Mouse (Mus musculus) midbrain, postnatal 0 days (tissue): ENCODE data around the gene Cldn2. TPM values are rescaled to one million over a fixed set of nuclear protein-coding genes. Genes with fewer than 3 reads are reported as not detected.

Experiments
- ATAC-seq: fragments of 200-750 bp; cut with Nextera tagmentation; 2 replicates; pipeline ENCODE4 v1.8.0; 2017; ENCODE audit warnings: moderate number of reproducible peaks, mild to moderate bottlenecking, moderate TSS enrichment, moderate library complexity; ENCODE audit not compliant: low FRiP score
- DNase-seq: peaks from one replicate; pipeline ENCODE4 v3.0.0-alpha.2; 2015; ENCODE audit warnings: low spot score
- H3K27ac ChIP-seq: fragments of 300-500 bp; sonication (generic); 2 replicates; pipeline ENCODE4 v1.5.1; 2014; ENCODE audit warnings: low read depth, mild to moderate bottlenecking, low read length, mixed read lengths
- H3K27me3 ChIP-seq: fragments of 300-500 bp; sonication (generic); 2 replicates; pipeline ENCODE4 v1.6.1; 2014; ENCODE audit warnings: low read length, control low read depth, mixed read lengths; ENCODE audit not compliant: insufficient read depth
- H3K36me3 ChIP-seq: fragments of 300-500 bp; sonication (generic); 2 replicates; pipeline ENCODE4 v1.6.1; 2014; ENCODE audit warnings: low read length, control low read depth, mixed read lengths; ENCODE audit not compliant: insufficient read depth
- H3K4me1 ChIP-seq: fragments of 300-500 bp; sonication (generic); 2 replicates; pipeline ENCODE4 v1.6.1; 2014; ENCODE audit warnings: mild to moderate bottlenecking, control low read depth, antibody characterized with exemption, low read length, mixed read lengths; ENCODE audit not compliant: insufficient read depth
- H3K4me2 ChIP-seq: fragments of 300-500 bp; sonication (generic); 2 replicates; pipeline ENCODE4 v1.6.1; 2014; ENCODE audit warnings: low read depth, mild to moderate bottlenecking, low read length, mixed read lengths; ENCODE audit not compliant: poor library complexity, severe bottlenecking
- H3K4me3 ChIP-seq: fragments of 300-500 bp; sonication (generic); 2 replicates; pipeline ENCODE4 v1.5.1; 2014; ENCODE audit warnings: low read depth, mild to moderate bottlenecking, low read length, moderate library complexity
- H3K9ac ChIP-seq: fragments of 300-500 bp; sonication (generic); replicated peaks from 2 replicates; pipeline ENCODE4 v1.6.1; 2014; ENCODE audit warnings: mild to moderate bottlenecking, low read length, moderate library complexity, mixed read lengths; ENCODE audit not compliant: poor library complexity, severe bottlenecking
- H3K9me3 ChIP-seq: fragments of 300-500 bp; sonication (generic); 2 replicates; pipeline ENCODE4 v1.6.1; 2016; ENCODE audit warnings: low read length, control low read depth
- CTCF ChIP-seq: IDR thresholded peaks from 2 replicates; pipeline ENCODE4 v1.5.1; 2016; ENCODE audit warnings: antibody characterized with exemption, mild to moderate bottlenecking
- WGBS: fragments of 180-500 bp; shearing (Covaris S2); extraction: QIAGEN DNeasy Blood & Tissue Kit; methylation state at CpG from one replicate; pipeline ENCODE4 v1.1.7; 2014; 5-methylcytosine and 5-hydroxymethylcytosine counted together
- polyA plus RNA-seq: library from polyadenylated mRNA; unstranded; fragments of >200 nt; fragmentation: Nextera tagmentation; extraction: Ambion mirVana; gene quantifications from 2 replicates; pipeline ENCODE4 v1.2.1, GENCODE M21; 2015
- total RNA-seq: library from RNA; depleted of rRNA; stranded (reverse); fragments of >200 nt; gene quantifications from 2 replicates; pipeline ENCODE4 v1.2.3, GENCODE M21; 2014

The Cldn2 gene
- total and polyA plus RNA-seq, 2 experiments from 2014 or later, result 0.25 to 1.4 TPM

- no peaks in the 10 kb centered on the region for H3K9me3 ChIP-seq
These were observed 2.8 kb upstream of the Cldn2 start for GRCm38 (mm10) chrX:139797875-139798274.

DNA sequence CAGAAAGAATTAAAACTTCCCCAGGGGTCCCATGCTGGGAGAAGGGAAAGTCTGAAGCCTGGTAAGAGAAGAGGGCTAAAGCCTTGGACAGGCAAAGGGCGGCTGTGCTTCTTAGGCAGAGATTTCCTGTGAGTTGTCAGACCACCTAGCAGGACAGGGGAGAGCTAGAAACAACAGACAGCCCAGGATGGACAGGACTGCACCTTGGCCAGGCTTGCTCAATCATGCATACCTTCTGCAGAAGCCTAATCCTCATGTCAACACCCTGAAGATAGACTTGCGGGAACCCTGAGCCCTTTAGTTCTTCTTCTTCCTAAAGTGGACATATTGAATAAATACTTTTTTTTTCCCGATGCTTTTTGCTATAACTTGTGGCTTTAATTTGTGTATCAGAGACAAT, 675 bp upstream of the Cldn2 start:
- Histone ChIP-seq H3K27ac (no peak overlapping the region), H3K4me2 (no peak overlapping the region), H3K4me1 (no peaks in the 10 kb centered on the region), H3K4me3 (no peak overlapping the region), H3K27me3 (no peaks in the 10 kb centered on the region), H3K9me3 (no peaks in the 10 kb centered on the region), H3K9ac (no peak overlapping the region), H3K36me3 (no peaks in the 10 kb centered on the region)
- TF ChIP-seq CTCF, result no peak
- WGBS, result 68% methylated on average over 3 of the region's 3 CpGs
- DNase-seq (no peak), ATAC-seq (no peak)

More at GRCm38 (mm10) chrX:139797875-139798274, 2.8 kb upstream of the Cldn2 start:
- Histone ChIP-seq H3K9ac (no peak overlapping the region), H3K27me3 (no peaks in the 10 kb centered on the region), H3K27ac (no peak overlapping the region), H3K36me3 (no peaks in the 10 kb centered on the region), H3K4me3 (no peak overlapping the region), H3K4me2 (no peak overlapping the region), H3K4me1 (no peaks in the 10 kb centered on the region)
- ATAC-seq, result no peak
- TF ChIP-seq CTCF, result no peak
- DNase-seq, result no peak
- WGBS, result 62% methylated on average over 9 of the region's 9 CpGs

DNA sequence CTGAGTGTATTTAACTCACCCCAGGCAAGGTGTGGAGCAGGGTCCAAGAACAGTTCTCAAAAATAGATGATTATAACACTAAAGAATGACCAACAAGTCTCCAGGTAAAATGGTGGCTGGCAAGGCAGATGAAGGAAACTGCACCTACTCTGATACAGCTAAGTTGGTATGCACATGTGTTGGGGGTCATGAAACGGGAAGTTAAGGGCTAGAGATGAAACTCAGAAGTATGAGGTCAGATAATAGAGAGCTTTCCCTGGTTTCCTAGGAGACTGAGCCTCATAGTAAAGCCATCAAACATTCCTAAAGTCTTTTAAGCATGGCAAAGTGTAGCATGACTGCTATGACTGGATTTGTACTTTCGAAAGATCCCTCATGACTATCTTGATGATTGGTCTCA, 2.4 kb downstream of the Cldn2 start:
- no peaks in the 10 kb centered on the region for H3K9me3 ChIP-seq
- H3K9ac ChIP-seq, result no peak overlapping the region
- H3K36me3 ChIP-seq, result no peaks in the 10 kb centered on the region
- 53% methylated on average over 2 of the region's 2 CpGs for WGBS
- no peak for DNase-seq
- H3K4me2 ChIP-seq, result no peak overlapping the region
- no peak overlapping the region for H3K27ac ChIP-seq
- H3K4me3 ChIP-seq, result no peak overlapping the region
- no peak for ATAC-seq
- no peak for TF ChIP-seq CTCF
- no peaks in the 10 kb centered on the region for H3K4me1 ChIP-seq
- H3K27me3 ChIP-seq, result no peaks in the 10 kb centered on the region; the same call in 1 of the 2 replicates

DNA sequence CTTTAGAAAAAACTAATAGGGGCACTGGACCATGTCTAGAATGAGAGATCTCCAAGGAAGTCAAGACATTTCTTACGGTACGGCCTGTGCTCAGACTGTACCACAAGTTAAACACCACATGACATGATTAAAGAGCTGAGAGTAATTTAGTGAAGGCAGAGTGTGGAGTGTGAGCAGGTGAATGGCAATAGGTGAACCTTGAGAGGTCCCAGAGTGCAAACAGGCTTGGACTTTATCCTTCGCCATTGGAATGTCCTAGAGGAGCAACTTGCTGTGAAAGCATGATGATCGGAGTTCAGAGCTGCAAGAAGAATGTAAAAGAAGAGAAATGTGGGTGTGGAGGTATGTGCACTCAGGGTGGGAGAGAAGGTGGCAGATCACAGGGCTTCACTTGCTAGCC, 5.3 kb downstream of the Cldn2 start:
- 95% methylated on average over 4 of the region's 4 CpGs for WGBS

GRCm38 (mm10) chrX:139807391-139807790, 6.8 kb downstream of the Cldn2 start:
- 71% methylated on average over 2 of the region's 2 CpGs for WGBS
- no peaks in the 10 kb centered on the region for H3K36me3 ChIP-seq
- DNase-seq (no peak), ATAC-seq (no peak)
- no peak overlapping the region for H3K27ac ChIP-seq
- no peak overlapping the region for H3K4me2 ChIP-seq
- H3K9me3 ChIP-seq, result no peaks in the 10 kb centered on the region
- H3K9ac ChIP-seq, result no peak overlapping the region
- no peak overlapping the region for H3K4me3 ChIP-seq
- TF ChIP-seq CTCF, result no peak
- peaks cover 2% of the 10 kb centered on the region; the same call in 1 of the 2 replicates for H3K27me3 ChIP-seq
- no peaks in the 10 kb centered on the region for H3K4me1 ChIP-seq

More for the DNA sequence above, 5.3 kb downstream of the Cldn2 start:
- Histone ChIP-seq H3K27me3 (no peaks in the 10 kb centered on the region; the same call in 1 of the 2 replicates), H3K9me3 (no peaks in the 10 kb centered on the region), H3K4me3 (no peak overlapping the region), H3K4me1 (no peaks in the 10 kb centered on the region), H3K9ac (no peak overlapping the region), H3K27ac (no peak overlapping the region), H3K36me3 (no peaks in the 10 kb centered on the region), H3K4me2 (no peak overlapping the region)
- DNase-seq (no peak), ATAC-seq (no peak)
- TF ChIP-seq CTCF, result no peak

DNA sequence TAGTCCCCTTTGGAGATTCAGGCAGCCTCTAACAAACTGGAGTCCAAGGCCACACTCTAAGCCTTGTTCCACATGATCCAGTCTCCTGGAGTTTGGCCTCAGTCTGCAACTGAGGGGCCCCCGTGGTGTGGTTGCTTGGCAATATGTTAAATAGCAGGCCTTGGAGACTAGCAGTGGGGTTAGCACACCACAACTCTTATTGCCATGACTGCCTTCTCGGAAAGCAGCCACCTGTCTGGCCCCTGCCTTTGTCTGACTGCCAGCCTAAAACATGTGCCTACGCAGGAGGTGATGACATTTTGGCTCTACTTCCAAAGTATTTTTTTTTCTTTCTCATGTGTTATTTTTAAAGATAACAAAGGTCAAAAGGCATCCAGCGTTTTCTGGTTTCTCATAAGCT, 7.5 kb downstream of the Cldn2 start:
- peak; percentile 59 for DNase-seq
- no peak for TF ChIP-seq CTCF
- H3K36me3 ChIP-seq, result no peaks in the 10 kb centered on the region
- H3K9me3 ChIP-seq, result no peaks in the 10 kb centered on the region
- no peak overlapping the region for H3K4me2 ChIP-seq
- H3K4me3 ChIP-seq, result no peak overlapping the region
- no peak overlapping the region for H3K9ac ChIP-seq
- peaks cover 3% of the 10 kb centered on the region; the same call in 1 of the 2 replicates for H3K27me3 ChIP-seq
- no peak overlapping the region for H3K27ac ChIP-seq
- peak; percentile 69 for ATAC-seq
- WGBS, result 43% methylated on average over 4 of the region's 4 CpGs
- H3K4me1 ChIP-seq, result no peaks in the 10 kb centered on the region
